Mouse (Mus musculus) E14TG2a.4 (cell line): Measurements from ENCODE around the gene Dpf3.
A peak's percentile ranks its signal among the peaks of the same experiment; 100 is the strongest.

Source experiments
- H3K27me3 ChIP-seq: 2 replicates; pipeline ENCODE4 v1.6.1; 2014; ENCODE audit warnings: low read length, control low read depth; ENCODE audit not compliant: insufficient read depth
- H3K36me3 ChIP-seq: 2 replicates; pipeline ENCODE4 v1.6.1; 2014; ENCODE audit warnings: low read length, control low read depth; ENCODE audit not compliant: insufficient read depth
- H3K4me1 ChIP-seq: replicated peaks from 2 replicates; pipeline ENCODE4 v1.6.1; 2014; ENCODE audit warnings: low read depth, low read length, control low read depth
- H3K4me3 ChIP-seq: replicated peaks from 2 replicates; pipeline ENCODE4 v1.5.1; 2014; ENCODE audit warnings: mild to moderate bottlenecking, low read length
- H3K9me3 ChIP-seq: 2 replicates; pipeline ENCODE4 v1.6.1; 2014; ENCODE audit warnings: low read length, control low read depth
- CTCF ChIP-seq: conservative IDR thresholded peaks from 2 replicates; pipeline ENCODE4 v1.5.1; 2014; ENCODE audit warnings: low read length
- NANOG ChIP-seq: IDR thresholded peaks from 2 replicates; pipeline ENCODE4 v1.6.1; 2014; ENCODE audit warnings: borderline replicate concordance, low read length, mixed read lengths
- POU5F1 ChIP-seq: IDR thresholded peaks from 2 replicates; pipeline ENCODE4 v1.6.1; 2014; ENCODE audit warnings: low read length, borderline replicate concordance

Gene Dpf3

DNA sequence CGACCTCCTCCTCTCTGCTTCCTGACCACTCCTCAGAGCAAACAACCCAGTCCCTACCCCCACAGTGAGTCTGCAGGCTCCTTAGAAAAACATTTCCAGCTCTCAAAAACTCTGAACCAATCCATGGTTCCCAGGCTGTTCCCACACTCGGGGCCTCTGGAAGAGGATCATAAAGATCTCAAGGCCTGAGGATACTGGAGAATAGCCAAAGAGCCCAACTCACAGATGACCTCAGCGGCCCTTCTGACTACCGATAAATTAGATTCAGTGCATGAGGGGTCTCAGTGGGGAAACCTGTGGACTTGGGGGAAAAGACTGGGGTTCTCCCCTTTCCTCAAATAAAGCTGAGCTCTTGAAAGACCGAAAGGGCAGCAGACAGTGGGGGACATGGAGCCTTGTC, 277.2 kb downstream of the Dpf3 start:
- Histone ChIP-seq H3K27me3 (peaks cover 12% of the 10 kb centered on the region), H3K36me3 (no peaks in the 10 kb centered on the region), H3K9me3 (peaks cover 6% of the 10 kb centered on the region), H3K4me1 (peaks cover 47% of the 10 kb centered on the region), H3K4me3 (peak overlapping the region; percentile 46; the same call in 1 of the 2 replicates)
- TF ChIP-seq NANOG (no peak), CTCF (no peak), POU5F1 (no peak)

- Histone ChIP-seq H3K27me3 (peaks cover 12% of the 10 kb centered on the region), H3K4me3 (no peak overlapping the region), H3K36me3 (no peaks in the 10 kb centered on the region), H3K9me3 (no peaks in the 10 kb centered on the region), H3K4me1 (peaks cover 47% of the 10 kb centered on the region)
- no peak for TF ChIP-seq POU5F1
- no peak for TF ChIP-seq NANOG
- no peak for TF ChIP-seq CTCF
Measured at GRCm38 (mm10) chr12:83209461-83209860, 278.1 kb downstream of the Dpf3 start.

GRCm38 (mm10) chr12:83208841-83209240, 278.7 kb downstream of the Dpf3 start:
- Histone ChIP-seq H3K4me1 (peaks cover 47% of the 10 kb centered on the region), H3K4me3 (no peak overlapping the region), H3K27me3 (peaks cover 12% of the 10 kb centered on the region), H3K36me3 (no peaks in the 10 kb centered on the region), H3K9me3 (no peaks in the 10 kb centered on the region)
- TF ChIP-seq POU5F1 (no peak), NANOG (no peak), CTCF (no peak)

DNA sequence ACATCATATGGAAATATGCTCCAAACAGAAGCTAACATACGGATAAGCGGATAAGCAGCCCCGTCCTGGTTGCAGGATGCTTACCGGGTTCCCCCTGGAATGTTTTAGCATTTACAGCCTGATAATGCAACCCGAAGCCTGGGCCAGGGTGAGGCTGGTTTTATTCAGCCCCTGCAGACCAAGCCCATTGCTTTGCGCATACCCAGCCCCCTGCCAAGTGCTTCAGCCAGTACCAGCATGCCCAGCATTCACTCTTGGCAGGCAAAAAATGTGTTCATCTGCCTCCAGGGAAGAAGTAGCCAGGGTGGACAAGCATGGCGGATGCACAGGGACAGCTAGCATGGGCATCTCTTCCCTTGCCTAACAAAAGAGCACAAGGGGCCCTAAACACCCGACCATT, 279.5 kb downstream of the Dpf3 start:
- H3K36me3 ChIP-seq: no peaks in the 10 kb centered on the region
- H3K4me1 ChIP-seq: peaks cover 50% of the 10 kb centered on the region
- TF ChIP-seq POU5F1 (no peak), CTCF (no peak), NANOG (no peak)
- peaks cover 12% of the 10 kb centered on the region for H3K27me3 ChIP-seq
- H3K4me3 ChIP-seq: no peak overlapping the region
- H3K9me3 ChIP-seq: no peaks in the 10 kb centered on the region

GRCm38 (mm10) chr12:83207481-83207880, 280.0 kb downstream of the Dpf3 start:
- H3K36me3 ChIP-seq: no peaks in the 10 kb centered on the region
- H3K4me1 ChIP-seq: peaks cover 50% of the 10 kb centered on the region
- H3K4me3 ChIP-seq: no peak overlapping the region
- TF ChIP-seq NANOG (no peak), CTCF (no peak), POU5F1 (no peak)
- peaks cover 12% of the 10 kb centered on the region for H3K27me3 ChIP-seq
- no peaks in the 10 kb centered on the region for H3K9me3 ChIP-seq

DNA sequence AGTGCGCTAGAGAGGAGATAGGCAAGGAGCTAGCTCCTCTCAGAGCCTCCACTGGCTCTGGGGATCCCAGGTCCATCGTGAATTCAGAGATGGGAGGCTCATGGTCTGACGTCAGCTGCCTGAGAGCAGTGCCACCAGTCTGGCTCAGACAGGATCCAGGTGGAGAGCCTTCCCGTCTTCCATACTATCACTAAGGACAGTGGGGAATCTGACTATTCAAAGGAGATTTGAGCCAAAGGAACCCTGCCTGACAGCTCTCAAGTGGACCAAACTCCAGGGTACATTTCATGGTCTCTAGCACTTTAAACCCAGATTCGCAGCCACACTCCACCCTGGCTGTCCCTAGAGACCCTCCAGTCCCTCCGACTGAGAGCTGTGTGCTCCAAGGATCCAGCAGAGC, 280.6 kb downstream of the Dpf3 start:
- Histone ChIP-seq H3K9me3 (no peaks in the 10 kb centered on the region), H3K4me3 (no peak overlapping the region), H3K4me1 (peaks cover 46% of the 10 kb centered on the region), H3K36me3 (no peaks in the 10 kb centered on the region), H3K27me3 (peaks cover 12% of the 10 kb centered on the region)
- TF ChIP-seq POU5F1 (no peak), NANOG (no peak), CTCF (no peak)

GRCm38 (mm10) chr12:83204361-83204760, 283.2 kb downstream of the Dpf3 start:
- H3K36me3 ChIP-seq: no peaks in the 10 kb centered on the region
- H3K4me3 ChIP-seq: no peak overlapping the region
- peaks cover 12% of the 10 kb centered on the region for H3K27me3 ChIP-seq
- no peaks in the 10 kb centered on the region for H3K9me3 ChIP-seq
- TF ChIP-seq CTCF: no peak
- no peak for TF ChIP-seq POU5F1
- no peak for TF ChIP-seq NANOG
- peaks cover 30% of the 10 kb centered on the region for H3K4me1 ChIP-seq

DNA sequence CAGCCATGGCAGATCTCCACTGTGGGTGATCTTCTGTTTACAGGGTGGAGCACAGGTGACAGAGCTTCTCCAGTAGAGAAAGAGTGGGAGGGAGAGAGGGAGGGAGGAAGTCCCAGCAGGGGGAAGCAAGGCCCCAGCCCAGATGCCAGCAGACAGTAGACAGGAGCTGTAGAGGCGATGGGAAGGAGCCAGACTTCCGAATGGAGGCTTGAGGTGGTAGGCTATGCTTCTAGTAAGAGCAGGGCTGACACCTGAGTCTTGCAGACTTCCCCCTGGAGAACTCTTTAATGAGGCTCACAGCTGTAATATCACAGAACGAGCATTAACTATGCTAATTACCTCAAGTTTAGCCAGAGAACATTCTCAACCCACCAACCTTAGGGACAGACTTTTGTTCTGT, 285.8 kb downstream of the Dpf3 start:
- Histone ChIP-seq H3K36me3 (no peaks in the 10 kb centered on the region), H3K4me3 (no peak overlapping the region), H3K27me3 (peaks cover 10% of the 10 kb centered on the region), H3K9me3 (no peaks in the 10 kb centered on the region), H3K4me1 (peaks cover 9% of the 10 kb centered on the region)
- TF ChIP-seq NANOG (no peak), CTCF (no peak)

- H3K4me3 ChIP-seq: no peak overlapping the region
- H3K9me3 ChIP-seq: no peaks in the 10 kb centered on the region
- H3K27me3 ChIP-seq: no peaks in the 10 kb centered on the region
- no peaks in the 10 kb centered on the region for H3K36me3 ChIP-seq
- TF ChIP-seq POU5F1 (no peak), NANOG (no peak), CTCF (no peak)
- H3K4me1 ChIP-seq: no peaks in the 10 kb centered on the region
Measured at GRCm38 (mm10) chr12:83180561-83180960, 307.0 kb downstream of the Dpf3 start.

DNA sequence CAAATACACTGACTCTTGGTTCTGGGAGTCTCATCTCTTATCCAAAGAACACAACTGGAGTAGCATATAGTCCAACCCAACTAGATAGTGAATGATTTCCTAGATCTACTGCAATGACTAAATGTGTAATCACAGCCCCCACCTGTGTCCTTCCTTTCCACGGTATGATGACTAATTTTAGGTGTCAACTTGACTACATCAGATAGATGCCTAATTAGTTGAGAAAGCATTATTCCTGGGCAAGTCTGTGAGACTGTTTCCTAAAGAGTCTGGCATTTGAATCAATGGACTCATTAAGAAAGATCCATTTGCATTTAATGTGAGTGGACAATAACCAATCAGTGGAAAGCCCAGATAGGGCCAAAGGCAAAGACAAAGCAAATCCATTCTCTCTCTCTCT, 307.7 kb downstream of the Dpf3 start:
- TF ChIP-seq NANOG (no peak), POU5F1 (no peak), CTCF (no peak)
- Histone ChIP-seq H3K4me1 (no peaks in the 10 kb centered on the region), H3K36me3 (no peaks in the 10 kb centered on the region)

More for the DNA sequence above, 307.7 kb downstream of the Dpf3 start:
- Histone ChIP-seq H3K27me3 (no peaks in the 10 kb centered on the region), H3K9me3 (no peaks in the 10 kb centered on the region), H3K4me3 (no peak overlapping the region)
